Comparison of ENCODE assay signal across 24 mouse cellular contexts in the genomic region with DNA sequence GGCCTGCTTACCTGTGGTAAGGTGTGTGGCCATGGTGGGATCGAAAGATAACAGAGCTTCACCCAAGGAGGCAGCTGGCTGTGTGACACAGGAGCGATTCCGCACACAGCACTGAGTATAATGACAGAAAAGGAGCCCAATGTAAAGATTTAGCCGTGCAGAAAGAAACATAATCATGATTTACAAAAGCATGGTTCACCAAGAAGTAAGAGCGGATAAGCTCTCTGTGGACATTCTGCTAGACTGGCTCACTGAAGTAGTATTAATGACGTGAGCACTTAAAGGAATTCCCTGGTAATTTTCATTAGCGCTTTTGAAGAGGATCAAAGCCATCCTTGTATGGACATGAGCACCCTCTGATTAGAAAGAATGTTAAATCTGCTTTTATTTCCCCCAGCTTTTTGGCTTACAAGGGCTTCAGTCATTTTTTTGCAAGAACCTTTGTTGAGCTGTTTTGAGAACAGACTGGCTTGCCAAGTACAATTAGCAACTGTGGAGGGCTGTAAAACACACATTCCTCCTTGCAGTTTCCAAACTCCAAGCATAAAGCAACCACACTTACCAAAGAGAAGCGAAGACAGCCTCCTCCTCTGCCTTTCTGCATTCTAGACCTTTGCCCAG.
DNase-seq lines count a peak whose midpoint lies in the region; ATAC-seq and TF ChIP-seq lines count a peak whose summit lies in the region.
"Had no signal": no experiment of that assay in that cellular context is flagged by ENCODE, and none has a peak within 500 bp of the region (broad histone marks: within the 10 kb centered on the region; RNA-seq: fewer than 3 reads in every experiment).

No protein-coding gene starts in this region.

- 0 out of 2 replicates have a peak, but pooled peaks have one; percentile 41 for ATAC-seq in forebrain, embryonic 12.5 days (ENCODE audit: low FRiP score)
- no peak; the same call in 1 of the 2 replicates for ATAC-seq in forebrain, embryonic 15.5 days (replicated peaks)
- no peak for ATAC-seq in kidney, postnatal 0 days (replicated peaks; ENCODE audit: low FRiP score, low read depth)
- no peak for ATAC-seq in midbrain, embryonic 11.5 days (ENCODE audit: low FRiP score)
- ATAC-seq in midbrain, embryonic 16.5 days = no peak
- ATAC-seq: liver, postnatal 0 days had no signal

- H3K27ac ChIP-seq in forebrain, embryonic 12.5 days = no peak overlapping the region
- H3K27ac ChIP-seq in forebrain, embryonic 15.5 days (replicated peaks) = no peak overlapping the region
- H3K27ac ChIP-seq in kidney, postnatal 0 days = no peak overlapping the region
- no peak overlapping the region for H3K27ac ChIP-seq in midbrain, embryonic 11.5 days (ENCODE audit: low read depth, low read length)
- H3K27ac ChIP-seq in midbrain, embryonic 16.5 days (ENCODE audit: low read length) = no peak overlapping the region
- H3K27ac ChIP-seq: embryonic facial prominence, embryonic 13.5 days; heart, embryonic 15.5 days; hindbrain, embryonic 13.5 days; limb, embryonic 12.5 days; midbrain, embryonic 12.5 days had no signal

- no peak overlapping the region for H3K9ac ChIP-seq in forebrain, embryonic 12.5 days
- no peak overlapping the region for H3K9ac ChIP-seq in forebrain, embryonic 15.5 days (replicated peaks)
- H3K9ac ChIP-seq in kidney, postnatal 0 days (ENCODE audit: low read depth, low read length) = no peak overlapping the region
- H3K9ac ChIP-seq in midbrain, embryonic 11.5 days (ENCODE audit: low read length) = no peak overlapping the region
- no peak overlapping the region for H3K9ac ChIP-seq in midbrain, embryonic 16.5 days (ENCODE audit: low read depth, low read length)
- H3K9ac ChIP-seq: embryonic facial prominence, embryonic 13.5 days; heart, embryonic 15.5 days; hindbrain, embryonic 13.5 days; limb, embryonic 12.5 days; liver, postnatal 0 days; midbrain, embryonic 12.5 days had no signal

- H3K27me3 ChIP-seq in forebrain, embryonic 12.5 days = no peaks in the 10 kb centered on the region
- no peaks in the 10 kb centered on the region for H3K27me3 ChIP-seq in forebrain, embryonic 15.5 days
- H3K27me3 ChIP-seq in kidney, postnatal 0 days (ENCODE audit: insufficient read depth, low read length) = no peaks in the 10 kb centered on the region
- H3K27me3 ChIP-seq in midbrain, embryonic 11.5 days (ENCODE audit: control insufficient read depth, insufficient read depth, low read length) = no peaks in the 10 kb centered on the region
- no peaks in the 10 kb centered on the region for H3K27me3 ChIP-seq in midbrain, embryonic 16.5 days (ENCODE audit: control insufficient read depth, insufficient read depth, low read depth, low read length)
- H3K27me3 ChIP-seq: embryonic facial prominence, embryonic 13.5 days; heart, embryonic 15.5 days; hindbrain, embryonic 13.5 days; limb, embryonic 12.5 days; midbrain, embryonic 12.5 days had no signal

- no peaks in the 10 kb centered on the region for H3K9me3 ChIP-seq in forebrain, embryonic 12.5 days
- H3K9me3 ChIP-seq in forebrain, embryonic 15.5 days = no peaks in the 10 kb centered on the region
- H3K9me3 ChIP-seq in kidney, postnatal 0 days (replicated peaks; ENCODE audit: low read length) = no peaks in the 10 kb centered on the region
- no peaks in the 10 kb centered on the region for H3K9me3 ChIP-seq in midbrain, embryonic 11.5 days (ENCODE audit: control insufficient read depth, low read length)
- no peaks in the 10 kb centered on the region for H3K9me3 ChIP-seq in midbrain, embryonic 16.5 days (replicated peaks; ENCODE audit: control insufficient read depth, low read length, poor library complexity, severe bottlenecking)
- H3K9me3 ChIP-seq: embryonic facial prominence, embryonic 13.5 days; heart, embryonic 15.5 days; hindbrain, embryonic 13.5 days; limb, embryonic 12.5 days; midbrain, embryonic 12.5 days had no signal

- no peak for TF ChIP-seq CTCF in kidney, postnatal 0 days (IDR thresholded peaks at IDR 0.05; ENCODE audit: low read depth)

- H3K4me2 ChIP-seq in forebrain, embryonic 12.5 days = no peak overlapping the region
- H3K4me2 ChIP-seq in forebrain, embryonic 15.5 days (replicated peaks) = no peak overlapping the region
- no peak overlapping the region for H3K4me2 ChIP-seq in kidney, postnatal 0 days (ENCODE audit: low read length)
- no peak overlapping the region for H3K4me2 ChIP-seq in midbrain, embryonic 11.5 days
- no peak overlapping the region for H3K4me2 ChIP-seq in midbrain, embryonic 16.5 days (ENCODE audit: low read length)
- H3K4me2 ChIP-seq: embryonic facial prominence, embryonic 13.5 days; heart, embryonic 15.5 days; hindbrain, embryonic 13.5 days; limb, embryonic 12.5 days; liver, embryonic 11.5 days; midbrain, embryonic 12.5 days had no signal

- H3K36me3 ChIP-seq in forebrain, embryonic 12.5 days (replicated peaks) = no peaks in the 10 kb centered on the region
- H3K36me3 ChIP-seq in forebrain, embryonic 15.5 days = no peaks in the 10 kb centered on the region
- H3K36me3 ChIP-seq in kidney, postnatal 0 days (ENCODE audit: insufficient read depth, low read length) = no peaks in the 10 kb centered on the region
- no peaks in the 10 kb centered on the region for H3K36me3 ChIP-seq in midbrain, embryonic 11.5 days (ENCODE audit: control insufficient read depth, insufficient read depth, low read length)
- H3K36me3 ChIP-seq in midbrain, embryonic 16.5 days (ENCODE audit: control insufficient read depth, insufficient read depth, low read length) = no peaks in the 10 kb centered on the region
- H3K36me3 ChIP-seq: embryonic facial prominence, embryonic 13.5 days; heart, embryonic 15.5 days; hindbrain, embryonic 13.5 days; limb, embryonic 12.5 days; midbrain, embryonic 12.5 days had no signal

- peak; percentile 59 for DNase-seq in kidney, postnatal 0 days (ENCODE audit: low spot score)
- DNase-seq in kidney, postnatal 10 days = no peak
- peak; percentile 60 for DNase-seq in midbrain, embryonic 11.5 days (ENCODE audit: low spot score, missing footprints)
- no peak for DNase-seq in adrenal gland, adult (ENCODE audit: inconsistent age in 2 of 2, low spot score in 1 of 2)
- DNase-seq: adrenal gland, postnatal 25 days; cerebellum, adult 11-12 months; cerebellum, postnatal 10 days; gastrocnemius, postnatal 25 days; heart, postnatal 36 days; kidney, adult 2 months; kidney, postnatal 14 days; liver, postnatal 0 days; lung, postnatal 10 days; thymus, adult 2 months; thymus, postnatal 4 days had no signal

- H3K4me3 ChIP-seq in forebrain, embryonic 12.5 days (replicated peaks) = no peak overlapping the region
- no peak overlapping the region for H3K4me3 ChIP-seq in forebrain, embryonic 15.5 days
- H3K4me3 ChIP-seq in kidney, postnatal 0 days (replicated peaks; ENCODE audit: low read depth, low read length) = no peak overlapping the region
- no peak overlapping the region for H3K4me3 ChIP-seq in midbrain, embryonic 11.5 days (ENCODE audit: low read depth, low read length)
- H3K4me3 ChIP-seq in midbrain, embryonic 16.5 days (ENCODE audit: low read depth, low read length) = no peak overlapping the region
- H3K4me3 ChIP-seq: embryonic facial prominence, embryonic 13.5 days; heart, embryonic 15.5 days; hindbrain, embryonic 13.5 days; limb, embryonic 12.5 days; midbrain, embryonic 12.5 days had no signal

- WGBS in forebrain, embryonic 12.5 days = 30% methylated on average over 8 of the region's 8 CpGs
- 17% methylated on average over 8 of the region's 8 CpGs for WGBS in forebrain, embryonic 15.5 days
- WGBS in kidney, postnatal 0 days = 64% methylated on average over 8 of the region's 8 CpGs
- 63% methylated on average over 8 of the region's 8 CpGs for WGBS in midbrain, embryonic 11.5 days
- 46% methylated on average over 8 of the region's 8 CpGs for WGBS in midbrain, embryonic 16.5 days

- no peaks in the 10 kb centered on the region; the same call in 1 of the 2 replicates for H3K4me1 ChIP-seq in forebrain, embryonic 12.5 days
- H3K4me1 ChIP-seq in forebrain, embryonic 15.5 days = peaks cover 10% of the 10 kb centered on the region; the same call in 1 of the 2 replicates
- no peaks in the 10 kb centered on the region for H3K4me1 ChIP-seq in kidney, postnatal 0 days (replicated peaks; ENCODE audit: insufficient read depth, low read length)
- H3K4me1 ChIP-seq in midbrain, embryonic 11.5 days (ENCODE audit: control insufficient read depth, insufficient read depth, low read length) = no peaks in the 10 kb centered on the region
- H3K4me1 ChIP-seq in midbrain, embryonic 16.5 days (ENCODE audit: control insufficient read depth, insufficient read depth, low read length) = no peaks in the 10 kb centered on the region
- H3K4me1 ChIP-seq: embryonic facial prominence, embryonic 13.5 days; heart, embryonic 15.5 days; hindbrain, embryonic 13.5 days; limb, embryonic 12.5 days; midbrain, embryonic 12.5 days had no signal

Comparison
In these comparisons a context has a peak if more than half of its experiments do, and no peak if none do; other contexts are left out.
1. DNase-seq: peak in kidney, postnatal 0 days (single experiment) and midbrain, embryonic 11.5 days (single experiment); none in kidney, postnatal 10 days (single experiment) and adrenal gland, adult (0 of 2).